Mouse (Mus musculus): ENCODE measurements around the gene Olfr205.
"Not testable (repeated sequence)": the region's sequence is repeated elsewhere in the genome, so short reads cannot be mapped to it uniquely, and the experiment has no call there.

Gene Olfr205

GRCm38 (mm10) chr16:59331038-59331437 lies at the start of gene Olfr205:
Gene Olfr205 (minus strand): TSS chr16:59331138.
- no peak for DNase-seq

GRCm38 (mm10) chr16:59363893-59364292 lies 33.0 kb upstream of the Olfr205 start, which contains the start of gene Olfr209:
Gene Olfr209 (minus strand): TSS chr16:59363993.
- DNase-seq = no peak

GRCm38 (mm10) chr16:59349146-59349545 lies 18.2 kb upstream of the Olfr205 start, which contains the start of gene Olfr206:
Gene Olfr206 (minus strand): TSS chr16:59349246.
- no peak for DNase-seq

GRCm38 (mm10) chr16:59323262-59323661 lies 7.7 kb downstream of the Olfr205 start:
- not testable (repeated sequence) for DNase-seq

- DNase-seq = no peak
Measured at GRCm38 (mm10) chr16:59318148-59318547, 12.8 kb downstream of the Olfr205 start, which contains the start of gene Olfr204. Gene Olfr204 (minus strand): TSS chr16:59318248.

- DNase-seq = no peak
Measured at GRCm38 (mm10) chr16:59298581-59298980, 32.4 kb downstream of the Olfr205 start, which contains the start of gene Olfr203. Gene Olfr203 (plus strand): TSS chr16:59298881.

GRCm38 (mm10) chr16:59287576-59287975 lies 43.4 kb downstream of the Olfr205 start:
- DNase-seq = not testable (repeated sequence)

- no peak for DNase-seq
Measured at GRCm38 (mm10) chr16:59286693-59287092, 44.2 kb downstream of the Olfr205 start, which contains the start of gene Olfr202. Gene Olfr202 (minus strand): TSS chr16:59286793.

GRCm38 (mm10) chr16:59283476-59283875 lies 47.5 kb downstream of the Olfr205 start:
- no peak for DNase-seq

GRCm38 (mm10) chr16:59280542-59280941 lies 50.4 kb downstream of the Olfr205 start:
- DNase-seq = no peak

Data from kidney, postnatal 36 days (tissue).